Comparison of ENCODE assay signal across 16 mouse cellular contexts in genomic region chr1:180148563-180148962, GRCm38 (mm10). TPM values are rescaled to one million over a fixed set of nuclear protein-coding genes. Genes with fewer than 3 reads are reported as not detected.
DNase-seq lines count a peak whose midpoint lies in the region; ATAC-seq lines count a peak whose summit lies in the region.
"Had no signal": no experiment of that assay in that cellular context is flagged by ENCODE, and none has a peak within 500 bp of the region (broad histone marks: within the 10 kb centered on the region; RNA-seq: fewer than 3 reads in every experiment).

No protein-coding gene starts in this region.

- WGBS in heart, embryonic 15.5 days, result 79% methylated on average over 4 of the region's 4 CpGs

- peaks cover 21% of the 10 kb centered on the region for H3K36me3 ChIP-seq in heart, embryonic 15.5 days

- H3K9me3 ChIP-seq in heart, embryonic 15.5 days (replicated peaks), result no peaks in the 10 kb centered on the region
- H3K9me3 ChIP-seq: forebrain, embryonic 10.5 days; limb, embryonic 13.5 days; neural tube, embryonic 13.5 days had no signal

- H3K27ac ChIP-seq in heart, embryonic 15.5 days, result 0 out of 2 replicates have a peak overlapping the region, but pooled peaks have one; percentile 37
- H3K27ac ChIP-seq: forebrain, embryonic 10.5 days; limb, embryonic 13.5 days; neural tube, embryonic 13.5 days had no signal

- no peaks in the 10 kb centered on the region for H3K4me1 ChIP-seq in heart, embryonic 15.5 days (replicated peaks)
- H3K4me1 ChIP-seq: forebrain, embryonic 10.5 days; neural tube, embryonic 13.5 days had no signal

- H3K4me2 ChIP-seq in heart, embryonic 15.5 days, result no peak overlapping the region
- H3K4me2 ChIP-seq: limb, embryonic 13.5 days; neural tube, embryonic 13.5 days had no signal

- no peak overlapping the region for H3K9ac ChIP-seq in heart, embryonic 15.5 days
- H3K9ac ChIP-seq: limb, embryonic 13.5 days; neural tube, embryonic 13.5 days had no signal

- ATAC-seq in heart, embryonic 15.5 days (replicated peaks; ENCODE audit: insufficient number of reproducible peaks, insufficient read depth, low FRiP score, low read depth), result no peak
- peak; percentile 81 for ATAC-seq in erythroid progenitor cell, adult 5-6 weeks (replicated peaks; ENCODE audit: low FRiP score, poor library complexity, severe bottlenecking)
- peak; percentile 87 for ATAC-seq in megakaryocyte progenitor cell, adult 5-6 weeks (replicated peaks; ENCODE audit: poor library complexity)
- ATAC-seq: inflammation-experienced regulatory T-cells, adult 6 months; lung, postnatal 0 days had no signal

- intact Hi-C loops in heart, postnatal 25 days (cut with DNase I), result loop anchor here (10.0 kb wide), 1 partner anchor 294 kb away; no protein-coding TSS in a partner anchor

- no peak overlapping the region for H3K4me3 ChIP-seq in heart, embryonic 15.5 days
- H3K4me3 ChIP-seq: forebrain, embryonic 10.5 days; limb, embryonic 13.5 days; neural tube, embryonic 13.5 days had no signal

- DNase-seq in heart, postnatal 25 days (ENCODE audit: low spot score), result no peak
- DNase-seq in MEL-GATA-1-ER (ENCODE audit: extremely low read depth, low read depth), result peak; percentile 75
- no peak for DNase-seq in right cerebral cortex, postnatal 14 days
- no peak for DNase-seq in kidney, postnatal 14 days
- DNase-seq: adrenal gland, postnatal 10 days; gastrocnemius, postnatal 36 days; kidney, adult 9 months; thymus, postnatal 14 days had no signal

- H3K27me3 ChIP-seq in heart, embryonic 15.5 days, result no peaks in the 10 kb centered on the region
- H3K27me3 ChIP-seq: limb, embryonic 13.5 days; neural tube, embryonic 13.5 days had no signal

RNA-seq across cellular contexts. Expression of gene Coq8a, which starts 50.8 kb away (rescaled TPM):
- polyA plus RNA-seq in heart, embryonic 15.5 days (2015; fragmentation: Nextera tagmentation; extraction: Ambion mirVana), result 55.3 and 66.7 TPM in 2 replicates
- 100 to 1,000 TPM; 810 to 852 TPM for total RNA-seq in heart, postnatal 25 days (2021)
- total RNA-seq in erythroid progenitor cell, adult 5-6 weeks (2015; ENCODE audit: low replicate concordance), result 1.7 TPM in 1 of 2 replicates, not detected in the other
- 0.90 TPM in 1 of 2 replicates, not detected in the other for total RNA-seq in erythroid progenitor cell, adult 5-6 weeks (2017; ENCODE audit: low replicate concordance)
- 1.3 and 2.6 TPM in 2 replicates for total RNA-seq in megakaryocyte progenitor cell, adult 5-6 weeks (2015)
- total RNA-seq in megakaryocyte progenitor cell, adult 5-6 weeks (2017), result 7.2 and 8.9 TPM in 2 replicates

Comparison
In these comparisons a context has a peak if more than half of its experiments do, and no peak if none do; other contexts are left out.
1. RNA of gene Coq8a, which starts 50.8 kb away (total RNA-seq): 810 to 852 TPM in heart, postnatal 25 days; 1.3 to 8.9 TPM in megakaryocyte progenitor cell, adult 5-6 weeks and 0.90 to 1.7 TPM in erythroid progenitor cell, adult 5-6 weeks; every median in the first group is over 10 times any median in the second.